Mouse (Mus musculus) intestine, embryonic 14.5 days (tissue): Measurements from ENCODE around the gene BC053393. TPM values are rescaled to one million over a fixed set of nuclear protein-coding genes. Genes with fewer than 3 reads are reported as not detected.
A peak's percentile ranks its signal among the peaks of the same experiment; 100 is the strongest.

Experiments
- ATAC-seq: fragments of 200-750 bp; cut with Nextera tagmentation; replicated peaks from 2 replicates; pipeline ENCODE4 v1.8.0; 2017; ENCODE audit warnings: low read depth, moderate number of reproducible peaks, moderate TSS enrichment, moderate library complexity; ENCODE audit not compliant: low FRiP score, low TSS enrichment
- DNase-seq: peaks from one replicate; pipeline ENCODE4 v3.0.0-alpha.2; 2018; ENCODE audit warnings: low spot score
- H3K27ac ChIP-seq: fragments of 300-500 bp; sonication (generic); 2 replicates; pipeline ENCODE4 v1.5.1; 2014; ENCODE audit warnings: low read depth, mild to moderate bottlenecking, control low read depth
- H3K27me3 ChIP-seq: fragments of 300-500 bp; sonication (generic); replicated peaks from 2 replicates; pipeline ENCODE4 v1.6.1; 2014; ENCODE audit warnings: low read length, control low read depth; ENCODE audit not compliant: control insufficient read depth, insufficient read depth
- H3K36me3 ChIP-seq: fragments of 300-500 bp; sonication (generic); 2 replicates; pipeline ENCODE4 v1.6.1; 2014; ENCODE audit warnings: low read length, control low read depth; ENCODE audit not compliant: control insufficient read depth, insufficient read depth
- H3K4me1 ChIP-seq: fragments of 300-500 bp; sonication (generic); replicated peaks from 2 replicates; pipeline ENCODE4 v1.6.1; 2014; ENCODE audit warnings: low read length, control low read depth, mixed read lengths; ENCODE audit not compliant: control insufficient read depth, insufficient read depth
- H3K4me2 ChIP-seq: fragments of 300-500 bp; sonication (generic); 2 replicates; pipeline ENCODE4 v1.6.1; 2014; ENCODE audit warnings: low read length
- H3K4me3 ChIP-seq: fragments of 300-500 bp; sonication (generic); 2 replicates; pipeline ENCODE4 v1.5.1; 2014; ENCODE audit warnings: low read depth, low read length, control low read depth, mixed read lengths
- H3K9ac ChIP-seq: fragments of 300-500 bp; sonication (generic); 2 replicates; pipeline ENCODE4 v1.6.1; 2014; ENCODE audit warnings: mild to moderate bottlenecking, low read length
- H3K9me3 ChIP-seq: fragments of 300-500 bp; sonication (generic); 2 replicates; pipeline ENCODE4 v1.6.1; 2016; ENCODE audit warnings: low read length, control low read depth; ENCODE audit not compliant: control insufficient read depth
- WGBS: fragments of 180-500 bp; shearing (Covaris S2); extraction: QIAGEN DNeasy Blood & Tissue Kit; methylation state at CpG from one replicate; pipeline ENCODE4 v1.1.7; 2014; 5-methylcytosine and 5-hydroxymethylcytosine counted together
- polyA plus RNA-seq: library from polyadenylated mRNA; unstranded; fragments of >200 nt; fragmentation: Nextera tagmentation; extraction: Ambion mirVana; gene quantifications from 2 replicates; pipeline ENCODE4 v1.2.1, GENCODE M21; 2014

Gene BC053393
- polyA plus RNA-seq, 1 experiment from 2014 or later = not detected

DNA sequence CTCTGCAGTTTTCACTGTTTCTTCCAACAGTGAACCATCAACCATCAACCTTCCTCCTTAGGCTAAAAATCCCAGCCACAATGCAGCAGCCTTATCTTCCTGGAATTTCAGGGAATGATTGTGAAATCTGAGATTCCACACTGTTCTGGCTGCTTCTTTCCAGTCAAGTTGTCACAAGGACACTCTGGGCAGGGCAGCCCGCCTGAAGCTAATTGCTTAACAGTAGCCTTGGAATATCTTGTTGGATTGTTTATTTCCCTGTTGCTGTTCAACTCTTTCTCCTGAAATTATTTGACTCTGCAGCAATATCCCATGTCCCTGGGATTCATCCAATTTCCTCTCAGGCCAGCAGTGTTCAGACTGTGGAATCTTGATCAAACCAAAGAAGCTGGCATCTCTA lies 6.7 kb upstream of the BC053393 start:
- Histone ChIP-seq H3K36me3 (no peaks in the 10 kb centered on the region), H3K27ac (no peak overlapping the region), H3K4me1 (no peaks in the 10 kb centered on the region), H3K9me3 (no peaks in the 10 kb centered on the region), H3K9ac (no peak overlapping the region), H3K4me2 (no peak overlapping the region), H3K27me3 (no peaks in the 10 kb centered on the region), H3K4me3 (no peak overlapping the region)
- 76% methylated on average over 1 of the region's 1 CpGs for WGBS
- DNase-seq = no peak
- ATAC-seq = no peak

DNA sequence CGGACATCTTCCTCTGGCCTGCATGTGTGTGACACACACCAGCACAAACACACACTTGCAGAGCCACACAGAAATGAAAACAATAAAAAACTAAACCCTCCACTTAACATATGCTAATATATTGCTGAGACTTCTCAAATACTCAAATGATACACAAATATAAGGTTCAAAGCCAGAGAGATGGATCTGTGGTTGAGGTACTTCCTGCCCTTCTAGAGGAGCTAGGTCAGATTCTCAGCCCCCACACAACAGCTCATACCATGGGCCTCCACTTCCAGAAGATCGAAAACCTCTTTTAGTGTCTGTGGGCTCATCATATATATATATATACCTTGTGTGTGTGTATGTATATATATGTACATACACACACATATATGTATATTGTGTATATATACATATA lies 5.4 kb upstream of the BC053393 start:
- ATAC-seq = no peak
- no peak for DNase-seq
- 85% methylated on average over 2 of the region's 2 CpGs for WGBS
- H3K9me3 ChIP-seq = no peaks in the 10 kb centered on the region
- no peaks in the 10 kb centered on the region for H3K4me1 ChIP-seq
- H3K27me3 ChIP-seq = no peaks in the 10 kb centered on the region
- no peak overlapping the region for H3K4me2 ChIP-seq
- H3K36me3 ChIP-seq = no peaks in the 10 kb centered on the region
- H3K9ac ChIP-seq = no peak overlapping the region
- no peak overlapping the region for H3K4me3 ChIP-seq
- no peak overlapping the region for H3K27ac ChIP-seq

GRCm38 (mm10) chr11:46569107-46569506 lies 2.2 kb upstream of the BC053393 start:
- Histone ChIP-seq H3K4me3 (no peak overlapping the region), H3K36me3 (no peaks in the 10 kb centered on the region), H3K4me2 (no peak overlapping the region), H3K27ac (no peak overlapping the region), H3K27me3 (no peaks in the 10 kb centered on the region), H3K4me1 (no peaks in the 10 kb centered on the region), H3K9ac (no peak overlapping the region), H3K9me3 (no peaks in the 10 kb centered on the region)
- DNase-seq = no peak
- ATAC-seq = no peak
- WGBS = 77% methylated on average over 1 of the region's 1 CpGs

- DNase-seq = no peak
- 0 out of 2 replicates have a peak overlapping the region, but pooled peaks have one; percentile 16 for H3K27ac ChIP-seq
- no peak overlapping the region for H3K9ac ChIP-seq
- no peaks in the 10 kb centered on the region for H3K36me3 ChIP-seq
- H3K27me3 ChIP-seq = no peaks in the 10 kb centered on the region
- WGBS = 35% methylated on average over 5 of the region's 5 CpGs
- H3K9me3 ChIP-seq = no peaks in the 10 kb centered on the region
- no peak overlapping the region for H3K4me3 ChIP-seq
- no peaks in the 10 kb centered on the region for H3K4me1 ChIP-seq
- no peak overlapping the region for H3K4me2 ChIP-seq
- ATAC-seq = peak; percentile 62; the same call in 1 of the 2 replicates
These were observed 7.5 kb downstream of the BC053393 start for GRCm38 (mm10) chr11:46578771-46579281.

DNA sequence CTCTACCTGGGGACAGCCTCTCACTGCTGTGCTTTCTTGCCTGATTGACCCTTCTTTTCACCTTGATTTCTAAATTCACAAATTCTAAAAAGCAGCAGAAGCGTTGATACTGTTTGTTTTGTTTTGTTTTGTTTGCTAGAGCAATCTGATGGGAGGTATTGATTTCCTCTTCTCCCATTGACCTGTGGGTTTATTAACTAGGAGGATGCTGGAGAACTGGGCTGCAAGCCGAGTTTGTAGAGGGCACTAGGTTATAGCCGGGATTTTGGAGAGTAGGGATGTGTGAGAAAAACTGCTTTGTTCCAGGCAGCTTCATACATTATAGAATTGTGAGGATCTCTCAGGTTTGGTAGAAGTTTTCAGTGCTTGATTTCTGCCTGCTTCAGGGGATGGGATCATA lies 9.1 kb downstream of the BC053393 start:
- Histone ChIP-seq H3K27me3 (no peaks in the 10 kb centered on the region), H3K9me3 (no peaks in the 10 kb centered on the region), H3K4me2 (no peak overlapping the region), H3K4me3 (no peak overlapping the region), H3K9ac (no peak overlapping the region), H3K4me1 (no peaks in the 10 kb centered on the region), H3K36me3 (no peaks in the 10 kb centered on the region), H3K27ac (no peak overlapping the region)
- no peak for DNase-seq
- ATAC-seq = no peak
- 73% methylated on average over 3 of the region's 3 CpGs for WGBS

DNA sequence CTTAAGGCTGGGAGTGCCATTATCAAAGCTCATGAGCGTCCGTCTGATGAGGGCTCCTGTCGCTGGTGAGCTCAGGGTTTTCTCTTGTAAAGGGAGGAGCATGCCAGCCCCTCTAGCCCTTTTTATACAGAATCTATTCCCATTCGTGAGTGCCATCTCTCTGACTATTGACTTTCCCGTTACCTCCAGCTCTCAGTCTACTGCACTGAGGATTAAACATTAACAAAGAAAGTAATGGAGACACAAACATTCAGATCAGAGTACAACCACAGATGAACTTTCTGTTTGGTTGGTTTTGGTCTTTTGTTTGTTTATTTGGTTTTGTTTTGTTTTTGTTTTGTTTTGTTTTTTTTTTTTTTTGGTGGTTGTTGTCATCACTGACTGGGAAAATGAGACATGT lies 11.4 kb downstream of the BC053393 start:
- H3K27me3 ChIP-seq = no peaks in the 10 kb centered on the region
- H3K4me2 ChIP-seq = no peak overlapping the region
- no peaks in the 10 kb centered on the region for H3K4me1 ChIP-seq
- ATAC-seq (no peak), DNase-seq (no peak)
- no peak overlapping the region for H3K4me3 ChIP-seq
- H3K9ac ChIP-seq = no peak overlapping the region
- no peak overlapping the region for H3K27ac ChIP-seq
- 66% methylated on average over 5 of the region's 5 CpGs for WGBS
- H3K36me3 ChIP-seq = no peaks in the 10 kb centered on the region
- H3K9me3 ChIP-seq = no peaks in the 10 kb centered on the region

- no peaks in the 10 kb centered on the region for H3K9me3 ChIP-seq
- DNase-seq (no peak), ATAC-seq (no peak)
- H3K4me3 ChIP-seq = no peak overlapping the region
- no peak overlapping the region for H3K27ac ChIP-seq
- no peaks in the 10 kb centered on the region for H3K36me3 ChIP-seq
- H3K27me3 ChIP-seq = no peaks in the 10 kb centered on the region
- H3K4me2 ChIP-seq = no peak overlapping the region
- WGBS = 66% methylated on average over 2 of the region's 2 CpGs
- H3K4me1 ChIP-seq = no peaks in the 10 kb centered on the region
- H3K9ac ChIP-seq = no peak overlapping the region
These were observed 21.1 kb downstream of the BC053393 start for GRCm38 (mm10) chr11:46592416-46592815.

DNA sequence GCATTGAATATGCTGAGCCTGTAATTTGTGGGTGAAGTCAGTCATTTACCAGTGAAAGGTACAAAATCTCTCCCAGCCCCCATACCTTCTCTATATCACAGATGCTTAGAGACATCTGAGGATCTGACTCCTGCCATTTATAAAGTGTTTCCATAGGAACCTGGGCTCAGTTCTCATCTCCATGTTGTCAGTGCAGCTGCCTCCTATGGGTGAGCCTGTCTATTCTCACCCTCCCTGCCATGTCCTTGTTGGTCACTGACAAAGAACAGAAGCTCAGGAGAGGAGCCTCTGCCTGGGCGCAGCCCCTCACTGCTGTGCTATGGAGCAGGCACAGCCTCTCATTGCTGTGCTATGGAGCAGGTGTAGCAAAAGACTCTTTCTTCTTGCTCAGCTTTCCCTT lies 48.6 kb downstream of the BC053393 start:
- 59% methylated on average over 1 of the region's 1 CpGs for WGBS
- ATAC-seq (no peak), DNase-seq (no peak)
- Histone ChIP-seq H3K27ac (no peak overlapping the region), H3K36me3 (no peaks in the 10 kb centered on the region), H3K9ac (no peak overlapping the region), H3K4me2 (no peak overlapping the region), H3K4me1 (no peaks in the 10 kb centered on the region), H3K27me3 (no peaks in the 10 kb centered on the region), H3K4me3 (no peak overlapping the region), H3K9me3 (no peaks in the 10 kb centered on the region)

GRCm38 (mm10) chr11:46620414-46621168 lies 49.3 kb downstream of the BC053393 start:
- DNase-seq (no peak), ATAC-seq (no peak)
- Histone ChIP-seq H3K27ac (no peak overlapping the region), H3K36me3 (no peaks in the 10 kb centered on the region), H3K4me1 (no peaks in the 10 kb centered on the region), H3K27me3 (no peaks in the 10 kb centered on the region), H3K9me3 (no peaks in the 10 kb centered on the region), H3K4me2 (no peak overlapping the region), H3K9ac (no peak overlapping the region), H3K4me3 (no peak overlapping the region)
- 49% methylated on average over 7 of the region's 7 CpGs for WGBS
